Mouse (Mus musculus) kidney, postnatal 14 days (tissue): ENCODE measurements around the gene Cryab.
A peak's percentile ranks its signal among the peaks of the same experiment; 100 is the strongest.

Experiments used
- DNase-seq: peaks from one replicate; pipeline ENCODE4 v3.0.0; 2022; ENCODE audit warnings: mixed read lengths

The Cryab gene

GRCm38 (mm10) chr9:50742744-50743143 lies 8.4 kb upstream of the Cryab start:
- no peak for DNase-seq

- no peak for DNase-seq
Observed at GRCm38 (mm10) chr9:50745806-50746205, 5.3 kb upstream of the Cryab start.

GRCm38 (mm10) chr9:50746214-50746677 lies 4.9 kb upstream of the Cryab start, which contains the start of gene 2310030G06Rik:
Gene 2310030G06Rik (minus strand): TSS chr9:50746536.
- peak; percentile 85 for DNase-seq

GRCm38 (mm10) chr9:50750706-50751105 lies 419 bp upstream of the Cryab start:
- no peak for DNase-seq

- DNase-seq: peak; percentile 53
Observed at GRCm38 (mm10) chr9:50752054-50752602, 1.0 kb downstream of the Cryab start, which contains the start of gene Hspb2. Gene Hspb2 (minus strand): TSS chr9:50752354.

- DNase-seq: peak; percentile 88
Observed at GRCm38 (mm10) chr9:50752784-50753615, 1.9 kb downstream of the Cryab start.

GRCm38 (mm10) chr9:50753947-50754346 lies 2.8 kb downstream of the Cryab start:
- DNase-seq: no peak

- DNase-seq: no peak
Observed at GRCm38 (mm10) chr9:50756711-50757110, 5.6 kb downstream of the Cryab start.

GRCm38 (mm10) chr9:50761520-50762243 lies 10.6 kb downstream of the Cryab start:
- DNase-seq: no peak

- DNase-seq: no peak
Observed at GRCm38 (mm10) chr9:50763331-50763730, 12.2 kb downstream of the Cryab start.

- no peak for DNase-seq
Observed at GRCm38 (mm10) chr9:50767531-50768106, 16.5 kb downstream of the Cryab start.

GRCm38 (mm10) chr9:50768107-50769002 lies 17.2 kb downstream of the Cryab start, which contains the start of gene Fdxacb1:
Gene Fdxacb1 (plus strand): TSS chr9:50768236.
- DNase-seq: peak; percentile 99

GRCm38 (mm10) chr9:50770011-50770410 lies 18.9 kb downstream of the Cryab start:
- DNase-seq: no peak

GRCm38 (mm10) chr9:50774026-50774462 lies 22.9 kb downstream of the Cryab start:
- no peak for DNase-seq

GRCm38 (mm10) chr9:50774991-50775612 lies 24.0 kb downstream of the Cryab start, which contains the start of the genes Alg9 and 1110032A03Rik:
Gene Alg9 (plus strand): TSS chr9:50775019.
Gene 1110032A03Rik (minus strand): TSS chr9:50775520.
- peak; percentile 90 for DNase-seq

- peak; percentile 10 for DNase-seq
Observed at GRCm38 (mm10) chr9:50775662-50776126, 24.6 kb downstream of the Cryab start.

GRCm38 (mm10) chr9:50776162-50776760 lies 25.1 kb downstream of the Cryab start:
- DNase-seq: no peak

GRCm38 (mm10) chr9:50782155-50782554 lies 31.0 kb downstream of the Cryab start:
- peak; percentile 23 for DNase-seq

- DNase-seq: no peak
Observed at GRCm38 (mm10) chr9:50795266-50795665, 44.1 kb downstream of the Cryab start.

GRCm38 (mm10) chr9:50796776-50797175 lies 45.7 kb downstream of the Cryab start:
- DNase-seq: no peak

- no peak for DNase-seq
Observed at GRCm38 (mm10) chr9:50797641-50798040, 46.5 kb downstream of the Cryab start.
